Mouse (Mus musculus) forebrain, embryonic 15.5 days (tissue): ENCODE data around the gene Tmem185b. TPM values are rescaled to one million over a fixed set of nuclear protein-coding genes. Genes with fewer than 3 reads are reported as not detected.

Experiments used
- ATAC-seq: fragments of 200-750 bp; cut with Nextera tagmentation; replicated peaks from 2 replicates; pipeline ENCODE4 v1.8.0; 2017; ENCODE audit warnings: mild to moderate bottlenecking, moderate TSS enrichment, moderate library complexity
- H3K27ac ChIP-seq: fragments of 300-500 bp; sonication (generic); replicated peaks from 2 replicates; pipeline ENCODE4 v1.5.1; 2015; ENCODE audit warnings: mild to moderate bottlenecking, inconsistent platforms
- H3K27me3 ChIP-seq: fragments of 300-500 bp; sonication (generic); 2 replicates; pipeline ENCODE4 v1.6.1; 2015; ENCODE audit warnings: inconsistent platforms
- H3K36me3 ChIP-seq: fragments of 300-500 bp; sonication (generic); 2 replicates; pipeline ENCODE4 v1.6.1; 2015; ENCODE audit warnings: mild to moderate bottlenecking, inconsistent platforms
- H3K4me1 ChIP-seq: fragments of 300-500 bp; sonication (generic); 2 replicates; pipeline ENCODE4 v1.6.1; 2015; ENCODE audit warnings: inconsistent platforms
- H3K4me2 ChIP-seq: fragments of 300-500 bp; sonication (generic); replicated peaks from 2 replicates; pipeline ENCODE4 v1.6.1; 2015; ENCODE audit warnings: mild to moderate bottlenecking, inconsistent platforms
- H3K4me3 ChIP-seq: fragments of 300-500 bp; sonication (generic); 2 replicates; pipeline ENCODE4 v1.5.1; 2015; ENCODE audit warnings: mild to moderate bottlenecking, inconsistent platforms
- H3K9ac ChIP-seq: fragments of 300-500 bp; sonication (generic); replicated peaks from 2 replicates; pipeline ENCODE4 v1.6.1; 2015; ENCODE audit warnings: mild to moderate bottlenecking, inconsistent platforms
- H3K9me3 ChIP-seq: fragments of 300-500 bp; sonication (generic); 2 replicates; pipeline ENCODE4 v1.6.1; 2016; ENCODE audit warnings: inconsistent platforms
- WGBS: fragments of 180-500 bp; shearing (Covaris S2); methylation state at CpG from one replicate; pipeline ENCODE4 v1.1.7; 2015; ENCODE audit warnings: mixed read lengths; 5-methylcytosine and 5-hydroxymethylcytosine counted together
- polyA plus RNA-seq: library from polyadenylated mRNA; unstranded; fragments of >200 nt; fragmentation: Nextera tagmentation; extraction: Ambion mirVana; gene quantifications from 2 replicates; pipeline ENCODE4 v1.2.1, GENCODE M21; 2015

Gene Tmem185b
- polyA plus RNA-seq, 1 experiment from 2014 or later = 18.8 TPM

DNA sequence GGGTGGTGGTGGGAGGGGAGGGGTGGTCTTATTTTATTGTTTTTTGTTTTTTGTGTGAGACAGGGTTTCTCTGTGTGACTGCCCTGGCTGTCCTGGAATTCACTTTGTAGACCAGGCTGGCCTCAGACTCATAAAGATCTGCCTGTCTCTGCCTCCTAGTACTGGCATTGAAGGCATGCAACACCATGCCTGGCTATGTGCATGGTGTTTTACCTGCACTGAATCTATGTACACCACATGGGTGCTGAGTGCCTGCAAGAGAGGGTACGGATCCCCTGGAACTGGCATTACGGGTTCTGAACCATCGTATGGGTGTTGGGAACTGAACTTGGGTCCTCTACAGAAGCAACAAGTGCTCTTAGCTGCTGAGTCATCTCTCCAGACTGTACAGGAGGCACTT lies 20.0 kb upstream of the Tmem185b start:
- Histone ChIP-seq H3K9me3 (no peaks in the 10 kb centered on the region), H3K4me1 (peaks cover 22% of the 10 kb centered on the region), H3K27me3 (no peaks in the 10 kb centered on the region), H3K4me2 (no peak overlapping the region), H3K36me3 (no peaks in the 10 kb centered on the region), H3K4me3 (no peak overlapping the region), H3K9ac (no peak overlapping the region), H3K27ac (no peak overlapping the region)
- 94% methylated on average over 3 of the region's 3 CpGs for WGBS
- ATAC-seq = no peak

DNA sequence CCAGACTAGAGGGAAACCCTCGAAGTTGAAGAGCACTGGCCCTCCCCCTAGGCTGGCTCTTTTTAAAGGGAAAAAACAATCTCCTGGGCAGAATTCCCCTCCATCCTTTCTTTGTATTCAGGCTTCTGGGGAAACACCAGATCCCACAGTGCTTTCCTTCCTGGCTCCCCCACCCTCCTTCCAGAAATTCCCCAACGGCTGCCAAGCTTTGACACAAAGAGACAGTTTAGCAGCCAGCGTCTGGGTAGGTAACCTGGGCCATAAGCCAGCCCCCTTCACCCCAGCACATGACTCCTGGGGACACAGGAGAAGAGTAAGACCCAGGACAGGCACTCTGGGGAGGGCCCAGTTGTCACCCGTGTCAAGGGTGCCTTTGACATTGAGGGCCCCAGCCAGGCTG lies 17.4 kb upstream of the Tmem185b start:
- no peaks in the 10 kb centered on the region for H3K36me3 ChIP-seq
- H3K4me2 ChIP-seq = no peak overlapping the region
- no peak overlapping the region for H3K9ac ChIP-seq
- H3K27me3 ChIP-seq = no peaks in the 10 kb centered on the region
- H3K9me3 ChIP-seq = no peaks in the 10 kb centered on the region
- H3K4me3 ChIP-seq = no peak overlapping the region
- ATAC-seq = no peak
- WGBS = 16% methylated on average over 4 of the region's 4 CpGs
- H3K27ac ChIP-seq = peak overlapping the region; percentile 36; the same call in 1 of the 2 replicates
- peaks cover 20% of the 10 kb centered on the region for H3K4me1 ChIP-seq

DNA sequence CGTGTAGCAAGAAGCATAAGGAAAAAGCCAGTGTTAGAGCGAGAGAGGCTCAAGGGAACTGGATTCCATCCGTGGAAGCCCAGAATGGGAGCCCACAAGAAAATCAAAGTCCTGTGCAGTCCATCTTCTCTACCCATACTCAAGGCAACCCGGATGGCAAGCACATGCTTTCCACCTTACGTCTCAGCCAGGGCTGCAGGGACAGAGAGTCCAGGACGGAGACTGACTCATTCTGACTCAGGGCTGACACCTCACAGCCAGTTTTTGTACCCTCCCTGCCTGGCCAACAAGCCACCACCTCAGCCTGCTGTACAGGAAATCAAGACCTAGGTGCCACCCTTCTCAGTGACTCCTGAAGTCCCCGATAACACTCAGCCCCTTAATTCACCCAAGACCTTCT lies 16.5 kb upstream of the Tmem185b start:
- Histone ChIP-seq H3K4me2 (no peak overlapping the region), H3K4me3 (no peak overlapping the region), H3K4me1 (peaks cover 13% of the 10 kb centered on the region), H3K9me3 (no peaks in the 10 kb centered on the region), H3K27ac (no peak overlapping the region), H3K36me3 (no peaks in the 10 kb centered on the region), H3K9ac (no peak overlapping the region), H3K27me3 (no peaks in the 10 kb centered on the region)
- 86% methylated on average over 7 of the region's 7 CpGs for WGBS
- no peak for ATAC-seq

DNA sequence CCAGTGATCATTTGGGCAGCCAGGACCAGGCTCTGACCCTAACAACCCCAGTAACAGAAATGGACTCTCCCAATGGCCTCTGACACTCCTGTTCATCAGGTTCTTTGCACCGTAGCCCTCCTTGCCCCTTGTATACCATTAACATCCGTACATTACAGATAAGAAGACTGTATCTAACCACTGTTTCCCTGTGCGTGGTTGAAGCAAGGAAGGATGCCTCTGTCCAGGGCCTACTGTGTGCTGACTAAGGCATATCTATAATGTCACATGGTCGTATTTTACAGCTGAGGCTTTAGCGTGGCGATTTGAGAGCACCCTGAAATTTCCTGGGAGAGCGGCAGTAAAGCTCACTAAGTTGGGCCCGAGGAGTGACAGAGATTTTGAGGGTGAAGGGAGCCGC lies 15.6 kb upstream of the Tmem185b start:
- no peaks in the 10 kb centered on the region for H3K9me3 ChIP-seq
- H3K4me2 ChIP-seq = no peak overlapping the region
- H3K27ac ChIP-seq = no peak overlapping the region
- ATAC-seq = no peak
- no peaks in the 10 kb centered on the region for H3K27me3 ChIP-seq
- no peak overlapping the region for H3K9ac ChIP-seq
- no peak overlapping the region for H3K4me3 ChIP-seq
- H3K36me3 ChIP-seq = no peaks in the 10 kb centered on the region
- peaks cover 6% of the 10 kb centered on the region; the same call in 1 of the 2 replicates for H3K4me1 ChIP-seq
- WGBS = 80% methylated on average over 9 of the region's 9 CpGs

DNA sequence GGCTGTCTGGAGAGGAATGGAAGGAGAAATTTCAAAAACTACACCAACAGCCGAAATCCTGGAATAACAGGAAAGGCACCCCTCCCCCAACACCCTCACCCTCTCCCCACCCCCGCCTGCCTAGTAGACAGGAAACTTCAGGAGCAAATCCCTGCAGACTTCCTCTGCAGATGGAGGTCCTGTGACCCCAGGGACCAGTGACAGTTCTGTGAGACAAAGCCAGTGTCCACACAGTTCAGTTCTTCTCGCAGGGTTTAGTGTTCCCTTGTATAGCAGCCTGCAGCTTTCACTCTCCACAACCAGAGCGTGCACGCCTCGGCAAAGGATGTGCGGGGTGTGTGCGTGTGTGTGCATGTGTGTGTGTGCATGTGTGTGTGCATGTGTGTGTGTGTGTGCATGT lies 15.1 kb upstream of the Tmem185b start:
- Histone ChIP-seq H3K4me3 (no peak overlapping the region), H3K4me2 (no peak overlapping the region), H3K27me3 (no peaks in the 10 kb centered on the region), H3K27ac (no peak overlapping the region), H3K9ac (no peak overlapping the region), H3K4me1 (peaks cover 6% of the 10 kb centered on the region; the same call in 1 of the 2 replicates), H3K36me3 (no peaks in the 10 kb centered on the region), H3K9me3 (no peaks in the 10 kb centered on the region)
- ATAC-seq = no peak
- WGBS = 75% methylated on average over 8 of the region's 8 CpGs

DNA sequence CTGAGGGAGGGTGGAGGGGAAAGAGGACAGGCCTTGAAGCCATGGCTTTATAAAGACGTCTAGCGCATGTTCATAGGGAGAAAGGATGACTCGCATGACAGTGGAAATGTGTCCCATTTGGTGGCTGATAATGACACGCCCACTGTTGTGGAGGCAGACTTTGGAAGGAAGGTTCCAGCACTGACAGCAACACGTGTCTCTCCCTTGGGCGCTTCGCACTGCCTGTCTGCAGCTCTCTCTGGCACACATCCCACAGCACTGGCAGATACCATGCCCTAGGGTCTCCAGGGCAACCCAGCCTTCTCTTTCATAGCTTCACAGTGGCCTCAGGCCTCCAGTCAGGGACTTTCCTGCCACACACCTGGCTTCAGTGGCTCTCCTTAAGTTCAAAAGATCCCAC lies 7.9 kb upstream of the Tmem185b start:
- Histone ChIP-seq H3K4me3 (no peak overlapping the region), H3K4me2 (no peak overlapping the region), H3K4me1 (no peaks in the 10 kb centered on the region), H3K27ac (no peak overlapping the region), H3K9me3 (no peaks in the 10 kb centered on the region), H3K9ac (no peak overlapping the region), H3K36me3 (no peaks in the 10 kb centered on the region), H3K27me3 (no peaks in the 10 kb centered on the region)
- no peak for ATAC-seq
- 79% methylated on average over 7 of the region's 7 CpGs for WGBS

DNA sequence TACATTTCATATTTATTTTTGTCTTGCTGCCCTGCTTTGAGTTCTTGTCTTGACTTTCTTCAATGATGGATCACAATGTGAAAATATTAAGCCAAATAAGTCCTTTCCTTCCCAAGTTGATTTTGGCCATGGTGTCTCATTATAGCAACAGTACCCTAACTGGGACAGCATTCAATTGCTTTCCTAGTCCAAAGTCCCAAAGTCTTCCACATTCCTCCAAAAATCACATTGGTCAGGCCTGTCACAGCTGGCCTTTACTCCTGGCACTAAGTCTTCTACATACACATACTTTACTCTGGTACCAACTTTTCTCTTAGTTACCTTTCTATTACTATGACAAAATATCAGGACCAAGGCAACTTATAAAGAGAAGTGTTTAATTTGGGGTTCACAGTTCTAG lies 7.2 kb upstream of the Tmem185b start:
- Histone ChIP-seq H3K27me3 (no peaks in the 10 kb centered on the region), H3K4me1 (no peaks in the 10 kb centered on the region), H3K9me3 (no peaks in the 10 kb centered on the region), H3K36me3 (no peaks in the 10 kb centered on the region), H3K27ac (no peak overlapping the region), H3K9ac (no peak overlapping the region), H3K4me2 (no peak overlapping the region), H3K4me3 (no peak overlapping the region)
- ATAC-seq = no peak

DNA sequence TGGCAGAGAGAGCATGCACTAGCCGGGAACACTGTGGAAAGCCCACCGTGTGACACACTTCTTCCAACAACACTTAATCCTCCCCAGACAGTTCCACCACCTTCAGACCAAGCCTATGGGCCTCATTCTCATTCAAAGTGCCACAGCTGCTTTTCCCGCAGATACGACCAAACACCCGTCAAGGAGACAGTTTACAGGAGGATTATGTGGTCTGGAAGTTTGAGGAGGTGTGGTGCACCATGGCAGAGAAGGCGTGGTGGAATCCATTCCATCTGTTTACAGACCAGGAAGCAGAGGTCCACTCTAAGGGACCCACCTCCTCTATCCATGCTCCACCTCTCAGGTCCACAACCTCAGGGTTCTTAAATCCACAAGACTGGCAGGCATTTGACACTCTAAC lies 6.7 kb upstream of the Tmem185b start:
- Histone ChIP-seq H3K27ac (no peak overlapping the region), H3K9ac (no peak overlapping the region), H3K27me3 (no peaks in the 10 kb centered on the region), H3K4me3 (no peak overlapping the region), H3K4me1 (peaks cover under 1% of the 10 kb centered on the region; the same call in 1 of the 2 replicates), H3K36me3 (no peaks in the 10 kb centered on the region), H3K4me2 (no peak overlapping the region), H3K9me3 (no peaks in the 10 kb centered on the region)
- no peak for ATAC-seq
- WGBS = 78% methylated on average over 6 of the region's 6 CpGs

DNA sequence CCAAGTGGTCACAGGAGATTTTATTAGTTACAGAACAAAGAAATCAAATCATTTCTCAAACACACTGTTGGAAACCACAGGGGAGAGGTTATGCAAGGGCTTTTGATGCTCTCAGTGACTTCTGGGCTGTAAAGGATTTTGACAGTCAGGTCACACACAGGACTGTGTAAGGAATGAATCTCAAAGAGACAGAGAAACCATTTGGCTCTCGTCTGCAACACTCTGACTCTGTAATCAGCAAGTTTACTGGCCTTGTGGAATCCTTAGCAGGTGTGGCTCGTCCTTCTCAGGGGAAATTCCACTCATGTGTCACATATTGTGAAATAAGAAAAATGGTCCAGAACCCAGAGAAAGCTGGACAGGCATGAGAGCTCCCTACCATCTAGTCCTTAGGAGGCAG lies 4.9 kb upstream of the Tmem185b start:
- Histone ChIP-seq H3K4me3 (no peak overlapping the region), H3K4me2 (no peak overlapping the region), H3K36me3 (no peaks in the 10 kb centered on the region), H3K9ac (no peak overlapping the region), H3K27me3 (no peaks in the 10 kb centered on the region), H3K9me3 (no peaks in the 10 kb centered on the region), H3K4me1 (peaks cover 13% of the 10 kb centered on the region), H3K27ac (no peak overlapping the region)
- no peak for ATAC-seq
- WGBS = 64% methylated on average over 2 of the region's 2 CpGs

DNA sequence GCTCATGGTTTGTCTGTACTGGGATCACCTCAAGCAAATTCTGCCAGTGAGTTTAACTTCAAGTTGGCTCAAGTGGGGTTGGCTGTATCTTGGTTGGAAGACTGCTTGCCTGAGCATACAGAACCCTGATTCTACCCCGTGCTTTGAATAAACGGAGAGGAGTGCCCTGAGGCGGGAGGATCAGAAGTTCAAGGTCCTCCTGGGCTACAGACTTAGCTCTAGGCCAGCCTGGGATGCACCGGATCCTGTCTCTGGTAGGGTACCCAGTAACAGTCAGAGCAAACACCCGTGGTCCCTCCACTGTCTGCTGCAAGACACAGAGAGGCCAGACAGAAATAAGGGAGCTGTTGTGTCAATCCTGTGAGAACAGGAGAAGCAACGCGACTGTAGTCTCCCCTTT lies 4.3 kb upstream of the Tmem185b start:
- Histone ChIP-seq H3K27ac (no peak overlapping the region), H3K9me3 (no peaks in the 10 kb centered on the region), H3K27me3 (no peaks in the 10 kb centered on the region), H3K4me3 (no peak overlapping the region), H3K9ac (no peak overlapping the region), H3K36me3 (no peaks in the 10 kb centered on the region; the same call in 1 of the 2 replicates), H3K4me1 (peaks cover 18% of the 10 kb centered on the region), H3K4me2 (no peak overlapping the region)
- ATAC-seq = no peak
- WGBS = 82% methylated on average over 7 of the region's 7 CpGs

DNA sequence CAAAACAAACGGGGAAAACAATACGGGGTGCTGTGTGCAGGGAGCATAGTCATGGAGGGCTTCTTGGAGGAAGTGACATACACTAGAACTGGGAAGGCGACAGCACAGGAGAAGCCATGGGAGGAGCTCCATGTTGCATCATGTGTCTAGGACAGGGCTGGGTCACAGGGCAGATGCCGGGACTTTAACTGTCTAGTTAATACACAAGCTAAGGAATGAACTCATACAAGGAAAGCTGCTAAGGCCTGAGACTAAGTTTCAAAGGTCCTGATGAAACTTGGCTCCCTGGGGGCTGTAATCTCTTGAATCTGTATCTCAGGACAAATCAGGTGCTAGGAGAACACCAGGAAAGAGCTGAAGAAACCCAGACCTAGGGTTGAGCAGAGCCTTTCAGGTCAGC lies 3.2 kb upstream of the Tmem185b start:
- Histone ChIP-seq H3K4me2 (no peak overlapping the region), H3K9ac (no peak overlapping the region), H3K27me3 (no peaks in the 10 kb centered on the region), H3K27ac (no peak overlapping the region), H3K9me3 (no peaks in the 10 kb centered on the region), H3K36me3 (peaks cover 8% of the 10 kb centered on the region), H3K4me1 (peaks cover 27% of the 10 kb centered on the region), H3K4me3 (no peak overlapping the region)
- 82% methylated on average over 4 of the region's 4 CpGs for WGBS
- ATAC-seq = no peak

DNA sequence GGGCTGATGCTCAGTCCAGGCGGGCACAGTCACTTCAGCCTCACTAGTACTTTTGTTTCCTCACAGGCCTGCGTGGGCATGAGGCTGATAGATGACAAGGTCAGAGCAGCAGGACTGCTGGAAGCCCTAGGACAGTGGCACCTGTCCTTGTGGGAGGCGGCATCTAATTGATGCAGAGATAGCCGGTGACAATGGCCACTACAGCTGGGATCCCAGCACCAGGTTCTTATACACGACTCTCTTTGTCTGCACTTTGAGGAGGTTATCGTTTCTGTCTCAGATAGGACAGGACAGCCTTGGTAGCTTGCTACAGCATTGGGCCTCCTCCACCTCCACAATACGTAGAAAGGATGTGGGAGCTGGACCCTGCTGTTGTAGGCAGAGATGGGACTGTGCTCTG lies 2.6 kb upstream of the Tmem185b start:
- no peak overlapping the region for H3K27ac ChIP-seq
- no peak overlapping the region for H3K9ac ChIP-seq
- H3K27me3 ChIP-seq = no peaks in the 10 kb centered on the region
- no peak overlapping the region for H3K4me3 ChIP-seq
- ATAC-seq = no peak
- 85% methylated on average over 7 of the region's 7 CpGs for WGBS
- peaks cover 27% of the 10 kb centered on the region for H3K4me1 ChIP-seq
- H3K4me2 ChIP-seq = no peak overlapping the region
- peaks cover 11% of the 10 kb centered on the region for H3K36me3 ChIP-seq
- no peaks in the 10 kb centered on the region for H3K9me3 ChIP-seq

DNA sequence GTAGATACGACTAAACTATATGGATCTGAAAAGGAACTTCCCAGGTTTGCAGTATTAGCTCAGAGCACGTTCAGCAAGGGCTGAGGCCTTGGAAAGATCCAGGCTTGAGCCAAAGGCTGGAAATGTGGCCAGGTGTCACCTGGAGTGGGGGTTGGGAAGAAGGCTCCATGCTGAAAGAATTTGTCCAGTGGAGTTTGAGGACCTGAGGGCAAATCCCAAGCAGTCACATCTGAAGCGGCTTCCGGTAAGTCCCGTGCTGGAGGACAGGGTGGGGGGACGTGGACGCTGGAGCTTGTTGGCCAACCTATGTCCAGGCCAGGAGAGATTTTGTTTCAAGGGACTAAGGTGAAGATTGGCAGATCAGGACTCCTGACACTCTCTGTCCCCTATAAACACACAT lies 2.1 kb upstream of the Tmem185b start:
- H3K36me3 ChIP-seq = peaks cover 16% of the 10 kb centered on the region

More for the DNA sequence above, 2.1 kb upstream of the Tmem185b start:
- no peaks in the 10 kb centered on the region for H3K9me3 ChIP-seq
- ATAC-seq = no peak
- no peak overlapping the region for H3K4me3 ChIP-seq
- H3K27me3 ChIP-seq = no peaks in the 10 kb centered on the region
- H3K4me2 ChIP-seq = no peak overlapping the region
- H3K27ac ChIP-seq = no peak overlapping the region
- H3K9ac ChIP-seq = no peak overlapping the region
- 92% methylated on average over 7 of the region's 7 CpGs for WGBS
- peaks cover 27% of the 10 kb centered on the region for H3K4me1 ChIP-seq
